Mouse (Mus musculus) subcutaneous adipose tissue, adult 2 months (tissue): ENCODE data around the gene Olfr8. TPM values are rescaled to one million over a fixed set of nuclear protein-coding genes. Genes with fewer than 3 reads are reported as not detected.

Experiments
- polyA plus RNA-seq: library from polyadenylated mRNA; depleted of rRNA; stranded (reverse); fragments of >200 nt; gene quantifications from 2 replicates; pipeline ENCODE4 v1.2.3, GENCODE M21; 2012; ENCODE audit warnings: low replicate concordance; rRNA removed

Olfr8 gene
- polyA plus RNA-seq, result not detected in 2 replicates

GRCm38 (mm10) chr10:78950336-78950735, at the start of gene Olfr8:
Olfr8 (plus strand) TSS chr10:78950636.

GRCm38 (mm10) chr10:78912871-78913270, 37.6 kb upstream of the Olfr8 start, which contains the start of gene Olfr1354:
Olfr1354 (plus strand) TSS chr10:78913171.

GRCm38 (mm10) chr10:78963009-78963408, 12.6 kb downstream of the Olfr8 start, which contains the start of gene Olfr1353:
Olfr1353 (plus strand) TSS chr10:78963309.

GRCm38 (mm10) chr10:78980750-78981149, 30.3 kb downstream of the Olfr8 start, which contains the start of gene Olfr1352:
Olfr1352 (plus strand) TSS chr10:78981050.

Other genes starting within 250 kb of the Olfr8 start
- 0.17 TPM in 1 of 2 replicates, not detected in the other for gene Casp14, start 232.3 kb upstream of the Olfr8 start, polyA plus RNA-seq
- not detected in 2 replicates for gene Ccdc105, start 197.6 kb upstream of the Olfr8 start, polyA plus RNA-seq
- gene Slc1a6, start 170.1 kb upstream of the Olfr8 start, polyA plus RNA-seq, result 0.29 and 1.5 TPM in 2 replicates
- not detected in 2 replicates for gene Olfr1356, start 98.5 kb upstream of the Olfr8 start, polyA plus RNA-seq
- gene Olfr1355, start 75.1 kb upstream of the Olfr8 start, polyA plus RNA-seq, result not detected in 2 replicates
- gene Olfr1354, start 37.5 kb upstream of the Olfr8 start, polyA plus RNA-seq, result not detected in 2 replicates
- not detected in 2 replicates for gene Olfr1353, start 12.7 kb downstream of the Olfr8 start, polyA plus RNA-seq
- not detected in 2 replicates for gene Olfr1352, start 30.4 kb downstream of the Olfr8 start, polyA plus RNA-seq
- not detected in 2 replicates for gene Olfr1351, start 61.8 kb downstream of the Olfr8 start, polyA plus RNA-seq
- not detected in 2 replicates for gene Olfr57, start 78.1 kb downstream of the Olfr8 start, polyA plus RNA-seq
- 1.3 and 3.9 TPM in 2 replicates for gene 2610008E11Rik, start 147.0 kb downstream of the Olfr8 start, polyA plus RNA-seq
- not detected in 2 replicates for gene Vmn2r80, start 198.1 kb downstream of the Olfr8 start, polyA plus RNA-seq